Mouse (Mus musculus): Measurements from ENCODE around the gene Eif5a.

DNA sequence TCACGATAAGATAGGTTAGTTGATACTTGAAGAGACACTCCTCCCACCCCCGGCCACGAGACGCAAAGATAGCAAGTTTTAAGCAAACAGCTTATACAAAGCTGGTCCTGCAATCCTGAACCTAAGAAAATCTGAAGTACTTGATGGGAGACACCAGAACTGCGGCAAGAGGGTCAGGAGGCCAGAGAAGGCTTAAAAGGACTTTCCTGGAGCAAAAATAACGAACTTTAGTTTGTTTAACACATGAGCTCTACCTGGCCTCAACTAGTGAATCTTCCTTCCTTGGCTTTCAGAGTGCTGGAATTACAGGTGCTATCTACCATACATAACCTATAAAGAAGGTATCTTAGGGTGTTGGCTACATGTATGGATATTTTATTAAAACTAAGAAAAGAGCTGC is 12.9 kb upstream of the Eif5a start:
- TF ChIP-seq CTCF (IDR thresholded peaks at IDR 0.05; ENCODE audit: borderline replicate concordance, insufficient read depth, low read length), result no peak
- no peak for TF ChIP-seq POLR2A (IDR thresholded peaks at IDR 0.05; ENCODE audit: low read depth, low read length)
